Mouse (Mus musculus) heart, postnatal 0 days (tissue): Measurements from ENCODE around the gene Mex3b. TPM values are rescaled to one million over a fixed set of nuclear protein-coding genes. Genes with fewer than 3 reads are reported as not detected.

Experiments
- ATAC-seq: fragments of 200-750 bp; cut with Nextera tagmentation; 2 replicates; pipeline ENCODE4 v1.8.0; 2017; ENCODE audit warnings: low read depth, moderate number of reproducible peaks, moderate library complexity; ENCODE audit not compliant: insufficient read depth
- DNase-seq: peaks from one replicate; pipeline ENCODE4 v3.0.0-alpha.2; 2016; ENCODE audit warnings: low spot score
- H3K27ac ChIP-seq: fragments of 300-500 bp; sonication (generic); 2 replicates; pipeline ENCODE4 v1.5.1; 2014; ENCODE audit warnings: low read depth, mild to moderate bottlenecking
- H3K27me3 ChIP-seq: fragments of 300-500 bp; sonication (generic); 2 replicates; pipeline ENCODE4 v1.6.1; 2014; ENCODE audit warnings: low read length, mixed read lengths; ENCODE audit not compliant: control insufficient read depth, insufficient read depth
- H3K36me3 ChIP-seq: fragments of 300-500 bp; sonication (generic); replicated peaks from 2 replicates; pipeline ENCODE4 v1.6.1; 2014; ENCODE audit warnings: low read length, mixed read lengths; ENCODE audit not compliant: control insufficient read depth, insufficient read depth
- H3K4me1 ChIP-seq: fragments of 300-500 bp; sonication (generic); 2 replicates; pipeline ENCODE4 v1.6.1; 2014; ENCODE audit warnings: antibody characterized with exemption; ENCODE audit not compliant: control insufficient read depth, insufficient read depth
- H3K4me2 ChIP-seq: fragments of 300-500 bp; sonication (generic); 2 replicates; pipeline ENCODE4 v1.6.1; 2014; ENCODE audit warnings: low read depth, mild to moderate bottlenecking, low read length, moderate library complexity
- H3K4me3 ChIP-seq: fragments of 300-500 bp; sonication (generic); 2 replicates; pipeline ENCODE4 v1.5.1; 2014; ENCODE audit warnings: low read depth, low read length
- H3K9ac ChIP-seq: fragments of 300-500 bp; sonication (generic); replicated peaks from 2 replicates; pipeline ENCODE4 v1.6.1; 2014; ENCODE audit warnings: low read depth, low read length, mixed read lengths
- H3K9me3 ChIP-seq: fragments of 300-500 bp; sonication (generic); replicated peaks from 2 replicates; pipeline ENCODE4 v1.6.1; 2016; ENCODE audit warnings: low read length; ENCODE audit not compliant: control insufficient read depth
- CTCF ChIP-seq: IDR thresholded peaks from 2 replicates; pipeline ENCODE4 v1.5.1; 2016; ENCODE audit warnings: antibody characterized with exemption, control low read depth, low read depth
- EP300 ChIP-seq: IDR thresholded peaks from 2 replicates; pipeline ENCODE4 v1.6.1; 2016; ENCODE audit warnings: antibody characterized with exemption, low read depth
- WGBS: fragments of 180-500 bp; shearing (Covaris S2); extraction: QIAGEN DNeasy Blood & Tissue Kit; methylation state at CpG from one replicate; pipeline ENCODE4 v1.1.7; 2014; 5-methylcytosine and 5-hydroxymethylcytosine counted together
- polyA plus RNA-seq: library from polyadenylated mRNA; unstranded; fragments of >200 nt; fragmentation: Nextera tagmentation; extraction: Ambion mirVana; gene quantifications from 2 replicates; pipeline ENCODE4 v1.2.1, GENCODE M21; 2015
- total RNA-seq: library from RNA; depleted of rRNA; stranded (reverse); fragments of >200 nt; gene quantifications from 2 replicates; pipeline ENCODE4 v1.2.3, GENCODE M21; 2014; ENCODE audit warnings: low replicate concordance

Mex3b gene
- total and polyA plus RNA-seq, 2 experiments from 2014 or later, result 3.2 to 14.4 TPM

GRCm38 (mm10) chr7:82895606-82896005 lies 28.5 kb downstream of the Mex3b start:
- no peak for TF ChIP-seq CTCF
- no peak for TF ChIP-seq EP300
- Histone ChIP-seq H3K27ac (no peak overlapping the region), H3K9me3 (no peaks in the 10 kb centered on the region), H3K4me2 (no peak overlapping the region), H3K4me1 (peaks cover 4% of the 10 kb centered on the region; the same call in 1 of the 2 replicates), H3K27me3 (no peaks in the 10 kb centered on the region), H3K4me3 (no peak overlapping the region), H3K9ac (no peak overlapping the region), H3K36me3 (no peaks in the 10 kb centered on the region)
- no peak for DNase-seq
- ATAC-seq, result no peak
- WGBS, result 53% methylated on average over 2 of the region's 2 CpGs

- Histone ChIP-seq H3K27me3 (no peaks in the 10 kb centered on the region), H3K36me3 (no peaks in the 10 kb centered on the region), H3K4me2 (no peak overlapping the region), H3K9ac (no peak overlapping the region), H3K4me1 (no peaks in the 10 kb centered on the region), H3K9me3 (no peaks in the 10 kb centered on the region), H3K4me3 (no peak overlapping the region), H3K27ac (no peak overlapping the region)
- DNase-seq (no peak), ATAC-seq (no peak)
- 75% methylated on average over 3 of the region's 3 CpGs for WGBS
- TF ChIP-seq CTCF (no peak), EP300 (no peak)
Measured at GRCm38 (mm10) chr7:82896750-82897149, 29.6 kb downstream of the Mex3b start.

- no peak for DNase-seq
- WGBS, result 66% methylated on average over 8 of the region's 8 CpGs
- H3K27ac ChIP-seq, result no peak overlapping the region
- H3K4me3 ChIP-seq, result no peak overlapping the region
- no peak overlapping the region for H3K4me2 ChIP-seq
- no peaks in the 10 kb centered on the region for H3K27me3 ChIP-seq
- no peak overlapping the region for H3K9ac ChIP-seq
- no peaks in the 10 kb centered on the region for H3K9me3 ChIP-seq
- H3K4me1 ChIP-seq, result no peaks in the 10 kb centered on the region
- no peaks in the 10 kb centered on the region for H3K36me3 ChIP-seq
- ATAC-seq, result no peak
- TF ChIP-seq CTCF (no peak), EP300 (no peak)
Measured at GRCm38 (mm10) chr7:82899459-82900297, 32.5 kb downstream of the Mex3b start.

GRCm38 (mm10) chr7:82903006-82903405 lies 35.9 kb downstream of the Mex3b start:
- H3K9ac ChIP-seq, result no peak overlapping the region
- TF ChIP-seq EP300 (no peak), CTCF (no peak)
- H3K9me3 ChIP-seq, result no peaks in the 10 kb centered on the region
- ATAC-seq (no peak), DNase-seq (no peak)
- H3K36me3 ChIP-seq, result no peaks in the 10 kb centered on the region
- no peaks in the 10 kb centered on the region for H3K27me3 ChIP-seq
- 85% methylated on average over 3 of the region's 3 CpGs for WGBS
- H3K4me1 ChIP-seq, result peaks cover 18% of the 10 kb centered on the region
- H3K27ac ChIP-seq, result no peak overlapping the region
- no peak overlapping the region for H3K4me3 ChIP-seq
- no peak overlapping the region for H3K4me2 ChIP-seq

- Histone ChIP-seq H3K9me3 (no peaks in the 10 kb centered on the region), H3K27me3 (no peaks in the 10 kb centered on the region), H3K4me1 (peaks cover 18% of the 10 kb centered on the region), H3K36me3 (no peaks in the 10 kb centered on the region), H3K4me2 (no peak overlapping the region), H3K4me3 (no peak overlapping the region), H3K9ac (no peak overlapping the region), H3K27ac (no peak overlapping the region)
- TF ChIP-seq CTCF (no peak), EP300 (no peak)
- whole genome bisulfite sequencing, result 21% methylated on average over 3 of the region's 3 CpGs
- ATAC-seq, result peak; percentile 88
- peak; percentile 79 for DNase-seq
Measured at GRCm38 (mm10) chr7:82905527-82905926, 38.4 kb downstream of the Mex3b start.
